Mouse (Mus musculus) heart, postnatal 0 days (tissue): ENCODE measurements at regions not wholly inside any gene's neighbourhood (a gene's known extent, or its start where the extent isn't known, plus 50 kb on each side); places are given as distances from the start of the nearest gene placed in this dataset.

Source experiments
- CTCF ChIP-seq: IDR thresholded peaks from 2 replicates; pipeline ENCODE4 v1.5.1; 2016; ENCODE audit warnings: antibody characterized with exemption, control low read depth, low read depth
- EP300 ChIP-seq: IDR thresholded peaks from 2 replicates; pipeline ENCODE4 v1.6.1; 2016; ENCODE audit warnings: antibody characterized with exemption, low read depth

GRCm38 (mm10) chr5:119235884-119236283 is 434.6 kb upstream of the Tbx3 start:
- TF ChIP-seq CTCF: no peak
- no peak for TF ChIP-seq EP300
